Mouse (Mus musculus) adrenal gland, postnatal 0 days (tissue): ENCODE results near the gene Aadat. TPM values are rescaled to one million over a fixed set of nuclear protein-coding genes. Genes with fewer than 3 reads are reported as not detected.

ENCODE experiments used
- polyA plus RNA-seq: library from polyadenylated mRNA; unstranded; fragments of >200 nt; fragmentation: Nextera tagmentation; extraction: Ambion mirVana; gene quantifications from 2 replicates; pipeline ENCODE4 v1.2.1, GENCODE M21; 2015

Gene Aadat
- 1.4 and 3.9 TPM in 2 replicates for polyA plus RNA-seq

DNA sequence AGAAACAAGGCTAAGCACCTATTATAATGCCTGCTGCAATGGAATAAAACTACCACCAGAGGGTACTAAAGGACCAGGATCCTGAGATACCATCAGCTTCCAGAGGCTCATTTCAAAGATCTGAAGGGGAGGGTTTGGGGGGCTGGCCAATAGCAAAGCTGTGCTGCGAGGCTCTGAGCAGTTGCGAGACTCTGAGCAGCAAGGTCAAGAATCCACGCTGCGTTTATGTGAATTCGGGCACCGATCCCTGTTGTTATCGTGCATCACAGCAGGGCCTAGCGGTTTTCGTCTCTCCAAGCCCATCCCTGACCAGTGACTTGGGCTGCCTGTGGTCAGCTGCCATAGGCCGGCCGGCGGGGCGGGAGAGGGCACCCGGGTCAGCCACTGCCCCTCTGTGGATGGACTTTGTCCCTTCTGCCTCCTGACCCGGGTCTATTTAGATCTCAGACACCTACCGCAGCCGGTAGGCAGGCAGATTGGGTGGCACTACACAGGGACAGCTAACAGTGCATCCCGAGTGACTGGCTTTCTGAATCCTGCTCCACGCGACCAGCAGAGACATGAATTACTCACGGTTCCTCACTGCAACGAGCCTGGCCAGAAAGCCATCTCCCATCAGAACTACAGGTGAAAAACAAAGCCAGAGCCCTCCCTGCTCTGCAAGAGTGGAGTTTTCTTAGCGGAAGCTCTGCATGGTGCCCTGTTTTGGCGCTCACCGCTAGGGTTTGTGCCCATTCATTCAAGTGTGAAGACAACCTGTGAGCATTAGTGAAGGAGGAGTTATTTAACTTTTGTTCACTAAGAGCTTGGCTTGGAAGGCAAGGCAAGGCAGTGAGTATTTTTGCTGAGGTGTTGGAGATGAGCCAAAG, at the start of gene Aadat:
Gene Aadat, plus strand, starts transcription at position 280 of the 869 bp plus-strand sequence.

DNA sequence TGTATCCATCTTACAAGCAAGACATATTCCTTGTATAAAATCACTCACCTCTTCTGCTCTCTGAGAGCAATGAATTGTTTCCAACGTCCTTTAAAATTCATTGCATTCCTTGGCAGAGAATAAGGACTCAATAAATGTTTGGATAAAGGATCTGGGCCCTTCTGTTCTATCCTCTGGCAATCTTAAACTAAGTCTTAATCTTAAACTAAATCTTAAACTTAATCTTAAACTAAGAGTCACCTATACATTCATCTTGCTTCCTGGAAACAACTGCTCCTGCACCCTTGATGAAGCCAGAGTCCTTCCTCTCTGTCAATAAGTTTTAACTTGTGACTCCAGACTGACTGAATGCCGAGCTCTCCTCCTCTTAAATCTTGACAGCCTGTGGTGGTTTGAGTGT, 2.6 kb upstream of the Aadat start, which contains the start of gene Gm10283:
Gene Gm10283, minus strand, starts transcription at position 101 of the 400 bp plus-strand sequence.

Other genes with a start within 250 kb of the Aadat start
- not detected in 2 replicates for gene Gm10283, start 2.7 kb upstream of the Aadat start, polyA plus RNA-seq
- 1.2 and 1.3 TPM in 2 replicates for gene Mfap3l, start 126.9 kb downstream of the Aadat start, polyA plus RNA-seq